Mouse (Mus musculus) megakaryocyte, embryonic 14.5 days (primary cell): ENCODE results near the gene Nr6a1.

Experiments
- FLI1 ChIP-seq: IDR thresholded peaks from 2 replicates; pipeline ENCODE4 v1.6.1; 2012; ENCODE audit warnings: low read length, inconsistent platforms, mixed read lengths
- GATA1 ChIP-seq: IDR thresholded peaks from 3 replicates; pipeline ENCODE4 v1.6.1; 2012; ENCODE audit warnings: mixed read lengths, low read length, inconsistent platforms, borderline replicate concordance

- TF ChIP-seq GATA1, result no peak
- no peak for TF ChIP-seq FLI1
Measured at GRCm38 (mm10) chr2:38719354-38719753, 208.1 kb downstream of the Nr6a1 start.
